Mouse (Mus musculus) embryonic facial prominence, embryonic 15.5 days (tissue): ENCODE measurements around the gene Prrc2b. TPM values are rescaled to one million over a fixed set of nuclear protein-coding genes. Genes with fewer than 3 reads are reported as not detected.
A peak's percentile ranks its signal among the peaks of the same experiment; 100 is the strongest.

Experiments
- ATAC-seq: fragments of 200-750 bp; cut with Nextera tagmentation; 2 replicates; pipeline ENCODE4 v1.8.0; 2017; ENCODE audit warnings: low read depth, moderate TSS enrichment; ENCODE audit not compliant: insufficient number of reproducible peaks, low FRiP score, low TSS enrichment
- H3K27ac ChIP-seq: fragments of 300-500 bp; sonication (generic); replicated peaks from 2 replicates; pipeline ENCODE4 v1.5.1; 2015; ENCODE audit warnings: mild to moderate bottlenecking, inconsistent platforms
- H3K27me3 ChIP-seq: fragments of 300-500 bp; sonication (generic); 2 replicates; pipeline ENCODE4 v1.6.1; 2015; ENCODE audit warnings: inconsistent platforms
- H3K36me3 ChIP-seq: fragments of 300-500 bp; sonication (generic); 2 replicates; pipeline ENCODE4 v1.6.1; 2015; ENCODE audit warnings: mild to moderate bottlenecking, inconsistent platforms
- H3K4me1 ChIP-seq: fragments of 300-500 bp; sonication (generic); 2 replicates; pipeline ENCODE4 v1.6.1; 2015; ENCODE audit warnings: inconsistent platforms
- H3K4me2 ChIP-seq: fragments of 300-500 bp; sonication (generic); replicated peaks from 2 replicates; pipeline ENCODE4 v1.6.1; 2015; ENCODE audit warnings: mild to moderate bottlenecking, inconsistent platforms
- H3K4me3 ChIP-seq: fragments of 300-500 bp; sonication (generic); replicated peaks from 2 replicates; pipeline ENCODE4 v1.5.1; 2015; ENCODE audit warnings: mild to moderate bottlenecking, inconsistent platforms
- H3K9ac ChIP-seq: fragments of 300-500 bp; sonication (generic); 2 replicates; pipeline ENCODE4 v1.6.1; 2015; ENCODE audit warnings: inconsistent platforms
- H3K9me3 ChIP-seq: fragments of 300-500 bp; sonication (generic); replicated peaks from 2 replicates; pipeline ENCODE4 v1.6.1; 2016; ENCODE audit warnings: inconsistent platforms
- WGBS: fragments of 180-500 bp; shearing (Covaris S2); methylation state at CpG from one replicate; pipeline ENCODE4 v1.1.7; 2015; 5-methylcytosine and 5-hydroxymethylcytosine counted together
- polyA plus RNA-seq: library from polyadenylated mRNA; unstranded; fragments of >200 nt; fragmentation: Nextera tagmentation; extraction: Ambion mirVana; gene quantifications from 2 replicates; pipeline ENCODE4 v1.2.1, GENCODE M21; 2015

Gene Prrc2b
- polyA plus RNA-seq, 1 experiment from 2014 or later = 56.2 TPM

DNA sequence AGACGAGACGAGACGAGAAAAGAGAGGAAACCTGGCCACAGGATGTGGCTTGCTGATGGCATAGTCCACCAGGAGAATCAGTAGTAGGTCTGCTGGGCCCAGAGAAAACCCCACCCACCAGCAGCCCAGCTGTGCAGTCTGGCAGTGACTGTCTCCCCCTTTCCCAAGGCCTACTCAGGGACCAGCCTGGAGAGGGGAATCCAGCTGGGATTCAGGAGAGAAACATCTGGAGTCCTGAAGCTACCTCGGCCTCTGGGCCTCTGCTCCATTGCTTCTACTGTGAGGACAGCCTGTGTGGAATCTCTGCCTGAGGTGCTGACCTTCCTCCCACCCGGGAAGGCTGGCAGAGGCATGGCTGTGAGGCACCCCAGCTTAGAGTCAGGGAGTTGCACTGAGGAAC lies 29.7 kb upstream of the Prrc2b start:
- Histone ChIP-seq H3K4me3 (no peak overlapping the region), H3K4me1 (no peaks in the 10 kb centered on the region), H3K27me3 (no peaks in the 10 kb centered on the region), H3K4me2 (no peak overlapping the region), H3K27ac (no peak overlapping the region), H3K36me3 (no peaks in the 10 kb centered on the region), H3K9me3 (no peaks in the 10 kb centered on the region), H3K9ac (no peak overlapping the region)
- no peak for ATAC-seq
- WGBS = 39% methylated on average over 5 of the region's 5 CpGs

DNA sequence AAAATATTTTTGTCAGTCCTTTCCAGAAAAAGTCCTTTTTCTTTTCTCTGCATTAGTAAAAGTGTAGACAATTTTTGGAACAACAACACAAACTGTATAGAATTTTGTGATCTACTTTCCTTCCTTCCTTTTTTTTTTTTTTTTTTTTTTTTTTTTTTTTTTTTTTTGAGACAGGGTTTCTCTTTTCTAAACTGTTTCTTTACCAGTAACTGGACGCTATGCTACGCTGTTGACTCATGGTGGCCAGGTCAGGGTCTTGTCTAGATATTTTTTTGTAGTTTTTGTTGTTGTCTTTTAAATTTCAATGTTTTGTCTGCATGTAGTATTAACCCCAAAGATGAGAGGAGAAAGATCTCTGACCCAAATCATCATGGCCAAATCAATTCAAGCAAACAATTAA lies 29.1 kb upstream of the Prrc2b start:
- no peak for ATAC-seq

GRCm38 (mm10) chr2:32127653-32128535 lies 23.0 kb upstream of the Prrc2b start:
- Histone ChIP-seq H3K27ac (no peak overlapping the region), H3K36me3 (no peaks in the 10 kb centered on the region), H3K9me3 (no peaks in the 10 kb centered on the region), H3K4me1 (0 out of 2 replicates have a peak, but pooled peaks cover 4% of the 10 kb centered on the region), H3K4me2 (no peak overlapping the region), H3K27me3 (no peaks in the 10 kb centered on the region), H3K9ac (no peak overlapping the region), H3K4me3 (no peak overlapping the region)
- ATAC-seq = no peak
- 32% methylated on average over 16 of the region's 16 CpGs for WGBS

More for the DNA sequence above, 29.1 kb upstream of the Prrc2b start:
- Histone ChIP-seq H3K9ac (no peak overlapping the region), H3K27ac (no peak overlapping the region), H3K36me3 (no peaks in the 10 kb centered on the region), H3K9me3 (no peaks in the 10 kb centered on the region), H3K4me3 (no peak overlapping the region), H3K4me2 (no peak overlapping the region), H3K27me3 (no peaks in the 10 kb centered on the region), H3K4me1 (no peaks in the 10 kb centered on the region)
- 71% methylated on average over 2 of the region's 2 CpGs for WGBS

DNA sequence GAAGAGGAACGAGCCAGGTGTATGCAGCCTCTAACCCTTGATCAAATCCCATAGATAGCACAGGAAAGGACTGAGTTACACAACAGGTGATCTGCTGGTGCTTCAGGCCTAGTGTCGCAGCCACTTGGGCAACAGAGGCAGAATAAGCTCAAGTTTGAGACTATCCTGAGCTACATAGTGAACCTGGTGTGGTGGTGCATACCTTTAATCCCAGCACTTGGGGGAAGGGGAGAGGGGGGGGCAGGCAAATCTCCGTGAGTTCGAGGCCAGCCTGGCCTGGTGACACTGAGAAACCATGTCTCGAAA lies 22.4 kb upstream of the Prrc2b start:
- Histone ChIP-seq H3K9ac (no peak overlapping the region), H3K9me3 (no peaks in the 10 kb centered on the region), H3K4me1 (0 out of 2 replicates have a peak, but pooled peaks cover 4% of the 10 kb centered on the region), H3K27ac (no peak overlapping the region), H3K4me2 (no peak overlapping the region), H3K4me3 (no peak overlapping the region), H3K36me3 (no peaks in the 10 kb centered on the region), H3K27me3 (no peaks in the 10 kb centered on the region)
- ATAC-seq = no peak
- WGBS = 83% methylated on average over 5 of the region's 5 CpGs

DNA sequence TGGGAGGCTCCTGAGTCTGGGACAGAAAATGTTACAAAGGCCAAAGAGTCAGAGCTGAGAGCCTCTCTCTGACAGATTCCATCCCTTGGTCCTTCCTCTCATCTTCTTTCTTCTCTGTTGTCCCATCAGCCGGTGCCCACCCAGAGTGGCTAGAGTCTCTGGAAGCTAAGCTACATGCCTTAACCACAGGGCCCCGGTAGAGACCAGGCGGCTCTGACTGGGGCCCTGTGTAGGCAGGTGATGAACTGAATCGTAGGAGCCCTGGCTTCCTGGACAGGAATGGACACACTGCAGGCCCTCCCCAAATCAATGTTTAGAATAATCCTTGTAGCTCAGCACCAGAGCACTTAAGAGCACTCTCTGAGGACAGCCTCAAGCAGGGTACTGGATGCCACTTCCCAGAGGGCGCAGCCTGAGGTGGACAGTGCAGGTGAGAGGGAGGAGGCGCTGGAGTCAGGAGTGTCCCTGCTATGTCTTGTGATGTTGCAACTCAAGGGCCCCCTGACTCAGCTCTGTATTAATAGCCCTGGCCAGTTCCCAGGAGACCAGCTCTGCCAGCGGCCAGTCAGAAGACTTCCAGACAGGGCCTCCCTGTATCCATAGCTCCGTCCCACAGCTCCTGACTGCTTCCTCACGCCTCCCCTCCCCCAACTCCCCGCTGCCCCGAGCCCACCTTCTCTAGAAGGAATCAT lies 21.4 kb upstream of the Prrc2b start:
- Histone ChIP-seq H3K4me1 (0 out of 2 replicates have a peak, but pooled peaks cover 4% of the 10 kb centered on the region), H3K9ac (no peak overlapping the region), H3K27me3 (no peaks in the 10 kb centered on the region), H3K9me3 (no peaks in the 10 kb centered on the region), H3K36me3 (no peaks in the 10 kb centered on the region), H3K27ac (no peak overlapping the region), H3K4me3 (no peak overlapping the region), H3K4me2 (no peak overlapping the region)
- ATAC-seq = no peak
- WGBS = 55% methylated on average over 11 of the region's 11 CpGs

DNA sequence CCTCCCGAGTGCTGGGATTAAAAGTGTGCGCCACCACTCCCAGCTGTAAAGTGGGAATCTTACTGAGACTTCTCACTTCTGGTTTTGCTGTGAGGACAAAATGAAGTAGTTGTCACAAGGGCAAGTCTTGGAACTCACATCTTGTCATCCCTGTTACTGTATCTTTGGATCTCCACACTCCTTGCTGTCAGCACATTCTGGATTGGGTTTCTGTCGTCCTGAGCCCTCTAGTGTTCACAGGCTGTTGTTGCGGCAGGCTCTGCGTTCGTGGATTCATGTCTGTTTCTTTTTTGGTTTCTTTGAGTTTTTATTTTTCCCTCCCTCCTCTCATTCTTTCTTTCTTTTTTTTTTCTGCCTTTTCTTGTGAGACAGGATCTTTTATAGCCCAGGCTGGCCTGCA lies 20.4 kb upstream of the Prrc2b start:
- no peak for ATAC-seq
- H3K9ac ChIP-seq = no peak overlapping the region
- WGBS = 30% methylated on average over 6 of the region's 6 CpGs
- H3K4me3 ChIP-seq = no peak overlapping the region
- H3K4me1 ChIP-seq = 0 out of 2 replicates have a peak, but pooled peaks cover 4% of the 10 kb centered on the region
- no peaks in the 10 kb centered on the region for H3K9me3 ChIP-seq
- no peaks in the 10 kb centered on the region for H3K36me3 ChIP-seq
- H3K27me3 ChIP-seq = no peaks in the 10 kb centered on the region
- no peak overlapping the region for H3K4me2 ChIP-seq
- H3K27ac ChIP-seq = no peak overlapping the region

- WGBS = 84% methylated on average over 9 of the region's 9 CpGs
- H3K36me3 ChIP-seq = no peaks in the 10 kb centered on the region
- H3K27me3 ChIP-seq = no peaks in the 10 kb centered on the region
- ATAC-seq = no peak
- H3K4me2 ChIP-seq = no peak overlapping the region
- H3K27ac ChIP-seq = no peak overlapping the region
- H3K4me3 ChIP-seq = no peak overlapping the region
- no peak overlapping the region for H3K9ac ChIP-seq
- no peaks in the 10 kb centered on the region for H3K9me3 ChIP-seq
- H3K4me1 ChIP-seq = 0 out of 2 replicates have a peak, but pooled peaks cover 4% of the 10 kb centered on the region
Measured at GRCm38 (mm10) chr2:32131205-32131834, 19.6 kb upstream of the Prrc2b start.

- no peak overlapping the region for H3K4me2 ChIP-seq
- no peaks in the 10 kb centered on the region for H3K27me3 ChIP-seq
- no peaks in the 10 kb centered on the region for H3K9me3 ChIP-seq
- no peak overlapping the region for H3K4me3 ChIP-seq
- H3K4me1 ChIP-seq = 0 out of 2 replicates have a peak, but pooled peaks cover 4% of the 10 kb centered on the region
- H3K9ac ChIP-seq = no peak overlapping the region
- no peak overlapping the region for H3K27ac ChIP-seq
- no peaks in the 10 kb centered on the region for H3K36me3 ChIP-seq
- WGBS = 62% methylated on average over 6 of the region's 6 CpGs
- ATAC-seq = no peak
Measured at GRCm38 (mm10) chr2:32131866-32132566, 18.9 kb upstream of the Prrc2b start.

DNA sequence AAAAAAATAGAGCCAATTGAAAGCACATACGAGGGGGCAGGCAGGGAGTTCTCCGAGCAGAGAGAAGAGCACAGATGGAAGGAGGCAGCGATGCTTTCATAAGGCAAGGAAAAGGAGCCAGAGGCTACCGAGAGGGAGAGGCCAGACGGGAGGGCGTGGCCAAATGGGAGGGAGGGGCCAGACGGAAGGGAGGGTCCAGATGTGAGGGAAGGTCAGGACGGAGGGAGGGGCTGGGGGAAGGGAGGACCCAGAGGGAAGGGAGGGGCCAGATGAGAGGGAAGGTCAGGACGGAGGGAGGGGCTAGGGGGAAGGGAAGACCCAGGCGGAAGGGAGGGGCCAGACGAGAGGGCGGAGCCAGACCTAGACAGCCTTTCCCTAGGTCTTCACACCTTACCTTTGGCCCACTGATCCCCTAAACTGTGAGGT lies 18.3 kb upstream of the Prrc2b start:
- ATAC-seq = peak; percentile 7; the same call in 1 of the 2 replicates
- H3K4me1 ChIP-seq = 0 out of 2 replicates have a peak, but pooled peaks cover 4% of the 10 kb centered on the region
- H3K4me2 ChIP-seq = peak overlapping the region; percentile 22; the same call in 1 of the 2 replicates
- no peak overlapping the region for H3K4me3 ChIP-seq
- no peak overlapping the region for H3K9ac ChIP-seq
- H3K9me3 ChIP-seq = no peaks in the 10 kb centered on the region
- H3K27me3 ChIP-seq = no peaks in the 10 kb centered on the region
- no peaks in the 10 kb centered on the region for H3K36me3 ChIP-seq
- 2% methylated on average over 12 of the region's 12 CpGs for WGBS
- no peak overlapping the region for H3K27ac ChIP-seq

DNA sequence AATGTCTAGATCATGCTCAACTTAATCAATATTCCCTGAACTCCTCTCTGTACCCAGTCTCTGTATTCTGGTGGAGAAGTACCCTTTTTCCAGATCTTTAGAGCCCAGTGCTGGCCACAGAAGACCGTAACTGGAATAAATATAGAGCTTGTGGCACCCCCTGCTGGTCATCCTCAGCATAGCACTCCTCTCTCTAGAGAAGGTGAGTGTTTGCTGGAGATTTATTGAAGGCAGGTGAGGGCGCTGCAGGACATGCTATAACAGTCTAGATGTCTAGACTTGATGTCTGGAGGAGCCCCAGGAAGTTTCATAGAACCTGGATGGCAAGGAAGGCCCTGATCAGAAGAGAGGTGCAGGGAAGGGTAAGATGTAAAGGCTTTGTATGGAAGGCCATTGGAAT lies 16.8 kb upstream of the Prrc2b start:
- Histone ChIP-seq H3K27ac (no peak overlapping the region), H3K9ac (no peak overlapping the region), H3K27me3 (no peaks in the 10 kb centered on the region), H3K9me3 (no peaks in the 10 kb centered on the region), H3K4me2 (no peak overlapping the region), H3K4me1 (peaks cover 9% of the 10 kb centered on the region; the same call in 1 of the 2 replicates), H3K4me3 (no peak overlapping the region), H3K36me3 (no peaks in the 10 kb centered on the region)
- ATAC-seq = no peak
- 3% methylated on average over 2 of the region's 2 CpGs for WGBS
